Mouse (Mus musculus) megakaryocyte, embryonic 14.5 days (primary cell): ENCODE measurements around the gene Sqstm1. TPM values are rescaled to one million over a fixed set of nuclear protein-coding genes. Genes with fewer than 3 reads are reported as not detected.

Experiments used
- H3K27me3 ChIP-seq: replicated peaks from 2 replicates; pipeline ENCODE3; 2012; ENCODE audit warnings: inconsistent platforms
- H3K36me3 ChIP-seq: replicated peaks from 2 replicates; pipeline ENCODE3; 2012; ENCODE audit warnings: low read length, inconsistent platforms, mixed read lengths
- H3K4me1 ChIP-seq: 2 replicates; pipeline ENCODE4 v1.6.1; 2012; ENCODE audit warnings: inconsistent platforms
- H3K4me3 ChIP-seq: replicated peaks from 2 replicates; pipeline ENCODE3; 2012; ENCODE audit warnings: moderate library complexity, mild to moderate bottlenecking, inconsistent platforms
- H3K9me3 ChIP-seq: 2 replicates; pipeline ENCODE4 v1.6.1; 2012; ENCODE audit warnings: inconsistent platforms
- FLI1 ChIP-seq: IDR thresholded peaks from 2 replicates; pipeline ENCODE4 v1.6.1; 2012; ENCODE audit warnings: low read length, inconsistent platforms, mixed read lengths
- GATA1 ChIP-seq: IDR thresholded peaks from 3 replicates; pipeline ENCODE4 v1.6.1; 2012; ENCODE audit warnings: mixed read lengths, low read length, inconsistent platforms, borderline replicate concordance
- polyA plus RNA-seq: library from polyadenylated mRNA; stranded (reverse); fragments of >175 nt; gene quantifications from 2 replicates; pipeline ENCODE4 v1.2.3, GENCODE M21; 2012; ENCODE audit warnings: low replicate concordance; ENCODE audit not compliant: insufficient read depth

Sqstm1 gene
- polyA plus RNA-seq, 1 experiment: 155 TPM

- Histone ChIP-seq H3K36me3 (peaks cover 81% of the 10 kb centered on the region), H3K9me3 (no peaks in the 10 kb centered on the region), H3K4me3 (peak overlapping the region; percentile 38), H3K27me3 (no peaks in the 10 kb centered on the region), H3K4me1 (peaks cover 70% of the 10 kb centered on the region)
- TF ChIP-seq GATA1 (no peak), FLI1 (no peak)
Observed at GRCm38 (mm10) chr11:50230481-50231304, 20.1 kb upstream of the Sqstm1 start.

- H3K36me3 ChIP-seq: peaks cover 69% of the 10 kb centered on the region
- TF ChIP-seq GATA1 (no peak), FLI1 (no peak)
- H3K4me3 ChIP-seq: peak overlapping the region; percentile 18
- peaks cover 73% of the 10 kb centered on the region for H3K4me1 ChIP-seq
- no peaks in the 10 kb centered on the region for H3K9me3 ChIP-seq
- H3K27me3 ChIP-seq: no peaks in the 10 kb centered on the region
Observed at GRCm38 (mm10) chr11:50229252-50229910, 18.8 kb upstream of the Sqstm1 start.

- Histone ChIP-seq H3K4me1 (peaks cover 79% of the 10 kb centered on the region), H3K27me3 (no peaks in the 10 kb centered on the region), H3K4me3 (peak overlapping the region; percentile 38)
Observed at GRCm38 (mm10) chr11:50228772-50229171, 18.1 kb upstream of the Sqstm1 start.

GRCm38 (mm10) chr11:50227736-50228135 is 17.1 kb upstream of the Sqstm1 start:
- Histone ChIP-seq H3K4me3 (peak overlapping the region; percentile 64), H3K27me3 (no peaks in the 10 kb centered on the region), H3K36me3 (peaks cover 54% of the 10 kb centered on the region), H3K9me3 (no peaks in the 10 kb centered on the region), H3K4me1 (peaks cover 84% of the 10 kb centered on the region)
- TF ChIP-seq FLI1 (no peak), GATA1 (no peak)

More at GRCm38 (mm10) chr11:50228772-50229171, 18.1 kb upstream of the Sqstm1 start:
- H3K36me3 ChIP-seq: peaks cover 63% of the 10 kb centered on the region
- TF ChIP-seq GATA1: no peak
- no peaks in the 10 kb centered on the region for H3K9me3 ChIP-seq

DNA sequence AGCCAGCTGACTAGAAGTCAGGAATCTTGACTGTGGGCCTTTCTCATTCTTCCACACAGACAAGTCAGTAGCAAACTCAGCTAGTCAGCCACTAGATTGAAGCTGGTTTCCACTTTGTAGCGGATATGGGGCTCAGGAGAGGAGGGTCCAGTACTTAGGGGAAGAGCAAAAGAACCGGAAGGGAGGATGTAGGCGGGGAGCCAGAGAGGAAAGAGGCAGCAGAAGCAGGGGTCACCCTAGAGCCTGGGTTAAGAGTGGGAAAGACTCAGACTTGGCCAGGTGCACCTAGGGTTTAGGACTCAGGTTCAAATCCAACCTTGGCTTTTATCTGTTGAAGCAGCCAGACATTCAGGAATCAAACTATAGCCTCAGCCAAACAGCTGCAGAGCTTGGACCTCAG is 16.6 kb upstream of the Sqstm1 start:
- H3K27me3 ChIP-seq: no peaks in the 10 kb centered on the region

GRCm38 (mm10) chr11:50226406-50226805 is 15.8 kb upstream of the Sqstm1 start:
- TF ChIP-seq GATA1: no peak
- TF ChIP-seq FLI1: no peak
- Histone ChIP-seq H3K4me1 (peaks cover 81% of the 10 kb centered on the region), H3K36me3 (peaks cover 50% of the 10 kb centered on the region)

More for the DNA sequence above, 16.6 kb upstream of the Sqstm1 start:
- Histone ChIP-seq H3K36me3 (peaks cover 52% of the 10 kb centered on the region), H3K4me1 (peaks cover 83% of the 10 kb centered on the region), H3K9me3 (no peaks in the 10 kb centered on the region), H3K4me3 (peak overlapping the region; percentile 97)
- no peak for TF ChIP-seq GATA1
- TF ChIP-seq FLI1: no peak

DNA sequence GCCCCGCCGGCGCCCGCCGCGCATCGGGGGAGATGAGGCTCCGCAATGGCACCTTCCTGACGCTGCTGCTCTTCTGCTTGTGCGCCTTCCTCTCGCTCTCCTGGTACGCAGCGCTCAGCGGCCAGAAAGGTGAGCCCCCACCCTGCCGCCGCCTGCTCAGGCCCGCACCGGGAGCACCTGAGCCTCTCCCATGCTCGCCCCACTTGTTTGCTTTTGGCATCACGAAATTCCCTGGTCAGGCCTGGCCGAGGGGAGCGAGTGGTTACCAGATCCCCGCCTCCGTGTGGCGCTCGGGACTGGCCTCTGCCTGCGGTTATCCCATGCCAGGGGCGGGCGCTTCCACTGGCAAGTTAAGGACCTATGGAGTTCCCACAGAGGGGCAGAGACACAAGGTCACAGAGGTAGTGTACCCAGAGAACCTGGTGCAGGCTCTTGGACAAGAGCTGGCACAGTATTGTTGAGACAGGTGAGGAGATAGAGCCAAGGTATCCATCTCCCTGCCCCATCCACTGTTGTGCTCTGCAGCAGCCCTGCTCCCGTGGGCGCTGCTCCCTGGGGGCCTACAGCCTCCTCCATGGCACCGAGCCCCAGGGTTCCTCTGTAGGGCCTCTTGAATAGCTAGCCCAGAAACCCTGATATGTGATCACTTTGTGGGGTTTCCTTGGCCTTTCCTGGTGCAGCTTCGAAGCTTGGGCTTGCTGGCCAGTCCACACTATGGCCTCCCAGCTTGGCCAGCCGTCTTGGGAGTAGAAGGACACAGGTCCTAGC is 15.2 kb upstream of the Sqstm1 start:
- Histone ChIP-seq H3K36me3 (peaks cover 47% of the 10 kb centered on the region), H3K4me1 (peaks cover 77% of the 10 kb centered on the region), H3K27me3 (no peaks in the 10 kb centered on the region), H3K4me3 (peak overlapping the region; percentile 97), H3K9me3 (no peaks in the 10 kb centered on the region)
- no peak for TF ChIP-seq GATA1
- TF ChIP-seq FLI1: no peak

More at GRCm38 (mm10) chr11:50226406-50226805, 15.8 kb upstream of the Sqstm1 start:
- Histone ChIP-seq H3K27me3 (no peaks in the 10 kb centered on the region), H3K9me3 (no peaks in the 10 kb centered on the region), H3K4me3 (peak overlapping the region; percentile 97)

- no peak for TF ChIP-seq GATA1
- H3K4me1 ChIP-seq: peaks cover 71% of the 10 kb centered on the region
- peaks cover 46% of the 10 kb centered on the region for H3K36me3 ChIP-seq
- no peaks in the 10 kb centered on the region for H3K9me3 ChIP-seq
- H3K4me3 ChIP-seq: peak overlapping the region; percentile 97
- no peaks in the 10 kb centered on the region for H3K27me3 ChIP-seq
Observed at GRCm38 (mm10) chr11:50224671-50225530, 14.3 kb upstream of the Sqstm1 start.
